Mouse (Mus musculus) adrenal gland, adult 8-10 months (tissue): ENCODE data around the gene Zfp36l1. TPM values are rescaled to one million over a fixed set of nuclear protein-coding genes. Genes with fewer than 3 reads are reported as not detected.

Source experiments
- DNase-seq: peaks from one replicate; pipeline ENCODE4 v3.0.0; 2022
- total RNA-seq, 4 experiments: library from RNA; stranded (reverse); gene quantifications; 2 replicates each; pipeline ENCODE4 v1.2.4; 2022

Zfp36l1 gene
- total RNA-seq, 4 experiments from 2014 or later: 257 to 328 (median 289) TPM

GRCm38 (mm10) chr12:80108896-80109668, 3.7 kb downstream of the Zfp36l1 start:
- peak; percentile 57 for DNase-seq

DNA sequence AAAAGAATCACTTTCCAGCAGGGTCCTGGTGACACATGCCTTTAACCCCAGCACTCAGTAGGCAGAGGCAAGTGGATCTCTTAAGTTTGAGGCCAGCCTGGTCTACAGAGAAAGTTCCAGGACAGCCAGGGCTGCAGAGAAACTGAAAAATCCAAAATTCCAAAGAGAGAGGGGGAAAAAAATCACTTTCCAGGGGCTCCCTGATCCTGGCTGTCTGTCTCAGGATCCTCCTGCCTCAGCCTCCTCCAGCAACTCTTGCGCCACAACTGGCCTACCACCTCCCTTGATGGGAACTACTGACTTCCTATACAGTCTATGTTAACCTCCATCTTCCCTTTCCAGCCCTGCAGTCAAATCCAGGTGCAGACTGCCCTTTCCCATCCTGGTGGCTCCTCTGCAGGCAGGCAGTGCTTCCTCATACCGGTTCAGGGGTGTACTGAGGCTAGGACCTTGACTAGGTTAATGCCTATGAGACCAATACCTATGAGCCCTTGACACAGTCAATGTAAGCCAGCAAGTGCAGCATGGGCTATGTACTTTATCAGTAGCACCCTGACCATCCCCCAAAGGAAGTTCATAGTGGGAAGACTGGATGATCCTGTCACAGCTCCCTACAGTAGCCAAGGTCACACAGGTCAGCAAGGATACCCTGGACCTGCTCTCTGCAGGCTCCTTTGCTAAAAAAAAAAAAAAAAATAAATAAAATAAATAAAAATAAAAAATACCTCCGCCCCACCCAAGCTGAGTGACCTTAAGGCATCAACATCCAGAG, 5.7 kb downstream of the Zfp36l1 start:
- no peak for DNase-seq

- no peak for DNase-seq
These were observed 6.5 kb downstream of the Zfp36l1 start for GRCm38 (mm10) chr12:80106138-80106895.

- DNase-seq: no peak
These were observed 9.3 kb downstream of the Zfp36l1 start for GRCm38 (mm10) chr12:80103521-80103973.

DNA sequence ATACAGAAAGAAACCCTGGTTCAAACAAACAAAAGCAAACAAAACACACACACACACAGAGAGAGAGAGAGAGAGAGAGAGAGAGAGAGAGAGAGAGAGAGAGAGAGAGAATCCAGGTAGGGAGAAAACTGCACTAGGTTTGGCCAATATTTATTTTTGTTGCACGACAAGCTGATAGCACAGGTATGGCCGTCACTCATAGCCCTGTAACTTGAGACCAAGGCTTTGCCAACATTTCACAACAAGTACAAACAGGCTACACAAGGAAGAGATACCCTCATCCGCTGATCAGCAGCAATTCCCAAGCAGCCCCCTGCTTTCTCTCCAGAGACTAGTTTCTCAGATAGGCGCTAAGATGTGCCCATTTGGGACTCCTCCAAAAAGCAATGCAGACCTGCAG, 9.7 kb downstream of the Zfp36l1 start:
- no peak for DNase-seq

- peak; percentile 31 for DNase-seq
These were observed 14.0 kb downstream of the Zfp36l1 start for GRCm38 (mm10) chr12:80098825-80099224.

- no peak for DNase-seq
These were observed 16.1 kb downstream of the Zfp36l1 start for GRCm38 (mm10) chr12:80096734-80097133.

DNA sequence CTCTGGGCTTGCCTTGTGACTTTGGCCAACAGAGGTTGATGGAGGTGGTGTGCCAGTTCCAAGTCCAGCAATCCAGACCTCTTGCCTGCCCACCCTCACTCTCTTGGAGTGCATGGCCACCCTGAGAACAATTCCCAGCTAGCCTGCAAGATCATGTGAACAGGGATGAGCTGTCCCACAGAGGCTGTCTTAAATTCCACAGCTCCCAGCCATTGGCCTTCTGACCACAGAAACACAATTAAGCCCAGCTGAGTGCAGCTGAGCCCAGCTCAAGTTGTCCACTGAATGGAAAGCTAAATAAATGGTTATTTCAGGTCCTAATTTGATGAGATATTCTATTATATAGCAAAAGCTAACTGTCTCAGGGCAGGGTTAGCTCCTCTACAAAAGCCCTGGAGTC, 20.0 kb downstream of the Zfp36l1 start:
- no peak for DNase-seq

DNA sequence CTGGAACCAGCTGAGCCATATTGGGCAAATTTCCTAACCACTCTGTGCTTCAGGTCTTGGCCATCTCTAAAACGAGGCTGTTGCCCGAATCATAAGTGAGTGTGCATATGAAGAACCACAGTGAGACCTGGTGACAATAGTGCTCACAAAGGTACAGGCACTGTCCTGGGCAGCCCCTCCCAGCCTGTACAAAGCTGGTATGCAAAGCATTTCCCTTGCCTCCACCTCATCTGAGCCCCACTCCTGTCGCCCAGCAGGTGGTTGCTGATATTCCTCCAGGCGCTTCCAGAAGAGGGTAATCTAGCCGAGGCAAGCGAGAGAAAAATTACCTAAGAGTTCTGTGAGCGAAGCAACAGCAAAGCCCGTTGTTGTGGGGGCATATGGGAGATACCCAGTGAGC, 21.7 kb downstream of the Zfp36l1 start:
- no peak for DNase-seq

- no peak for DNase-seq
These were observed 22.3 kb downstream of the Zfp36l1 start for GRCm38 (mm10) chr12:80090529-80090928.

DNA sequence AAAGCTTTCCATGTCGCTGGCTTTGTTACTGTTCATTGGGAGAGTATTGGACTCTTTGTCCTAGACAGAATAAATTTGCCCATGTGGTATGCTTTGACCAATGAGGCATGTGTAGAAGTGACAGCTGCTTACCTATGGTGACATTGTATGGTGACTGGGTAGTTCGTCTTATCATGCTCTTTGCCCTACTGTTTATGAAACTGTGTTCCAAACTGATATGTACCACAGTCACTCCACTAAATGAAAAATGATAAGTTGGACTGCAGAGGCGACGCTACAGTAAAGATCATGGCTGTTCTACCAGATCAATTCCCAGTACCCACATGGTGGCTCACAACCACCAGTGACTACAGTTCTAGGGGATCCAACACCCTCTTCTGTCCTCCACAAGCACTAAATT, 24.7 kb downstream of the Zfp36l1 start:
- no peak for DNase-seq

DNA sequence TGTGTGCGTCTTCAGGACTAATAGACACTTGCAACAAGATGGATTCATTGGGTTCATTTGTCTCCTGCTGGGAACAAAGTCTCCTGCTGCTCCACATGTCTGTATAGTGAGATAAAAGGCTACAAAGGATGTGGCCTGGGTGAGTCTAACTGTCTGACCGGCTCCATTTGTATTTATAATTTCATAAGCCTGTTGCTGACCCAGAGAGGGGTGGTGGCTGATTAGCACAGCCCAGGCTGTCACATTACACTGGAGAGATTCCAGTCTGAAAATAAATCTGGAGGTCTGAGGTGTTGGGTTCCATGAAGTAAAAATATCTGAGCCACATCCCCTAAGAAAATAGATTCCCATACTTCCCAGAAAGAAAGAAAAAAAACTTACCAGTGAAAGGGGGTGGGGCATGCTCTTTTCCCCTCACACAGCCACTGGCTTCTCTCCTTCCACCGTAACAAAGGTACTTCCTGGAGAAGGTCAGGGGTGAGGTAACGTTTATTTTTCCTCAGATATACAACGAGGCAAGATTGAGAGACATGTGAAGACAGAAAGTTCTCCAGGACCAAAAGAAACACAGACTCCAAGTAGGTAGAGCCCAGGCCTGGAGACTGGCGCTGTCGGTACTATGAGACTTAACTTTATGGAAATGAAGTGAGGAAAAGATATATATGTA, 28.2 kb downstream of the Zfp36l1 start:
- no peak for DNase-seq

DNA sequence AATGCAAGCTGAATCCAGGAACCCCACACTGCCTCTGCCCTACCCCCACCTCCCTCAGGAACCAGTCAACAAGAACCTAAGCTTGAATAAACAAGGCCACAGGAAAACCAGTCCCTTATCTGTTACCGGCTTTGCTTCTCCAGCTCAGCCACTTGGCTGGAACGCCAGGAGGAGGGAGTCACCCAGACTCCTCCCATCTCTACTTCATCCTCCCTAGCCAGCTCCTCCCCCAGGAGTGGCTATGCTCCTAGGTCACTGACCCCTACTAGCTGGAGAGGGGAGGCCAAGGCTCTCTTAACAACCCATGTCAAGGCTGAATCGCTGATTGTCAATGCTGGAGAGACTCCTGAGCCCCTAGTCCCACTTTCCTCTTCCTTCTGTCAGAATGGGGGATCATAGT, 28.9 kb downstream of the Zfp36l1 start:
- peak; percentile 87 for DNase-seq

DNA sequence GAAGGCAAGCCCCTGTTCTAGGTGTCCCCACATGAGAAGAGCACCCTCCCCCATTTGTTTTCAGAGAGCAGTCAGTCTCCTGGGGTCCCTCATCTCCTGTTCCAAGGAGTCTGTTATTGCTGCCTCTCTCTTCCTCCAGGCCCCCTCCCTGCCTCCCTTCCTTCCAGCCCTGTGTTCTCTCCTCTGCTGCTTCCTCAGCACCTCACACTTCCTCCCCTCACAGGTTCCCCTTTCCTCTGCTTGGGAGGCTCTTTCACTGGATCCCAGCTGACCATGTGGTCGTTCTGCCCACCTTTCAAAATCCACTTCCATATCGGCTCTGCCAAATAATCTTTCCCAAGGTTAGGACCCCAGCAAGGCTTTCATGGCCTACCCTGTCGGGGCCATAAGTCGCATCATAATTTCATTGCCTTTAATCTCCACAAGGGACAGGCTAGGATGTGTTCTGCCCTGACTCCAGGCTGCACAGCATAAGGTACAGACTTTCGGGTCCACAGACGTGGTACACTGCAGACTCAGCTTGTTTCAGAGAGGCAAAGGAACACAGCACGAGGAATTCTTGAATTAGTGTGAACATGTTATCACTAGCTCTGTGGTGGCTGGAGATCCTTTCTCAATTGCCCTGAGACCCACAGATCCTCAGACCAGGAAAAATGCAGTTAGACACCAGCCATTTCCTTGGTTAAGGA, 29.5 kb downstream of the Zfp36l1 start:
- DNase-seq: no peak

- DNase-seq: no peak
These were observed 30.1 kb downstream of the Zfp36l1 start for GRCm38 (mm10) chr12:80082730-80083129.

- no peak for DNase-seq
These were observed 31.4 kb downstream of the Zfp36l1 start for GRCm38 (mm10) chr12:80081440-80081839.

DNA sequence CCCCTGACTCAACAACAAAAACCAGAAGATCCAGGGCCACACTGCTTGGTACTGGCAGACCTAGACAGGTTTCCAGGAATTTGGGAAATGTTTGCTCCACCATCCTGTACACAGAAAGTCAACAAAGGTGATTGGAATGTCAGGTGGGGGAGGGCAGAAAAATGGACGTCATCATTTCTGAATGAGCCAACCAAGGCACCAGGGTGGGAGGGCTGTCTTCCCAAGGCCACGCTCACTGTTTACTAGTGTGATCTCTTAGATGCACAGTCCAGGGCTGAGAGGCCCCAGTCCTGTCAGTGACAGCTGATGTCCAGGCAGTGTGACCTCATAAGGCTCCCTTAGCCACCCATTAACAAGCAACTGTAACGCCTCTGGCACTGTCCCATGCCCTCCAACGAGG, 32.9 kb downstream of the Zfp36l1 start:
- no peak for DNase-seq

GRCm38 (mm10) chr12:80074331-80074730, 38.5 kb downstream of the Zfp36l1 start:
- DNase-seq: no peak

- DNase-seq: no peak
These were observed 42.1 kb downstream of the Zfp36l1 start for GRCm38 (mm10) chr12:80070534-80071287.

- no peak for DNase-seq
These were observed 43.8 kb downstream of the Zfp36l1 start for GRCm38 (mm10) chr12:80069040-80069439.

DNA sequence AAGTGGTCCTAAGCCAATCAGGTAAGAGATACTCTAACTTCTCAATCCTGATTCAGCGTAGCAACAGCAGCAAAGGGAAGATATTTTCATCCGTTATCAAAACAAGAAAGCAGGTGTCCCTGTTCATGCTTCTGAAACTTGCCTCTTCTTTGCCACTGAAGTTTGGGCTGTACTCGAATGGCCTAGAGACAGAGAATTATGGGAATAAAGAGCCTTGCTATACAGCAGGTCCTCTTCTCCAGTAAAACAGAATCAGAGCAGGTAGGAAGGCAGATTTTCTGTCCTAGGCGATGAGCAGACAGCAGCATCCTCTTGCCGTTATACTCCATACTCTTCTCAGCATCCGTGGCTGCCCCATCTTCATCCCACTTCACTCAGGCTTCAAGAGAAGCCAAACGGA, 44.8 kb downstream of the Zfp36l1 start:
- no peak for DNase-seq
